Mouse (Mus musculus) forebrain, embryonic 11.5 days (tissue): ENCODE results near the gene Vmn1r152. TPM values are rescaled to one million over a fixed set of nuclear protein-coding genes. Genes with fewer than 3 reads are reported as not detected.
"Not testable (repeated sequence)": the region's sequence is repeated elsewhere in the genome, so short reads cannot be mapped to it uniquely, and the experiment has no call there.

Experiments used
- ATAC-seq: fragments of 200-750 bp; cut with Nextera tagmentation; replicated peaks from 2 replicates; pipeline ENCODE4 v1.8.0; 2017; ENCODE audit warnings: moderate TSS enrichment; ENCODE audit not compliant: low FRiP score
- DNase-seq: peaks from one replicate; pipeline ENCODE4 v3.0.0-alpha.2; 2017; ENCODE audit warnings: low spot score
- H3K27ac ChIP-seq: fragments of 300-500 bp; sonication (generic); 2 replicates; pipeline ENCODE4 v1.5.1; 2014; ENCODE audit warnings: low read depth, low read length
- H3K27me3 ChIP-seq: fragments of 300-500 bp; sonication (generic); 2 replicates; pipeline ENCODE4 v1.6.1; 2014; ENCODE audit warnings: mild to moderate bottlenecking, low read length, mixed read lengths; ENCODE audit not compliant: control insufficient read depth, insufficient read depth
- H3K36me3 ChIP-seq: fragments of 300-500 bp; sonication (generic); 2 replicates; pipeline ENCODE4 v1.6.1; 2014; ENCODE audit warnings: mild to moderate bottlenecking, low read length, moderate library complexity, mixed read lengths; ENCODE audit not compliant: control insufficient read depth, insufficient read depth
- H3K4me1 ChIP-seq: fragments of 300-500 bp; sonication (generic); replicated peaks from 2 replicates; pipeline ENCODE4 v1.6.1; 2014; ENCODE audit warnings: low read length, mixed read lengths; ENCODE audit not compliant: control insufficient read depth, insufficient read depth
- H3K4me2 ChIP-seq: fragments of 300-500 bp; sonication (generic); 2 replicates; pipeline ENCODE4 v1.6.1; 2014; ENCODE audit warnings: low read depth, mild to moderate bottlenecking, low read length, moderate library complexity, mixed read lengths; ENCODE audit not compliant: severe bottlenecking
- H3K4me3 ChIP-seq: fragments of 300-500 bp; sonication (generic); 2 replicates; pipeline ENCODE4 v1.5.1; 2014; ENCODE audit warnings: low read depth, low read length
- H3K9ac ChIP-seq: fragments of 300-500 bp; sonication (generic); 2 replicates; pipeline ENCODE4 v1.6.1; 2014; ENCODE audit warnings: low read length
- H3K9me3 ChIP-seq: fragments of 300-500 bp; sonication (generic); 2 replicates; pipeline ENCODE4 v1.6.1; 2016; ENCODE audit warnings: low read length, mixed read lengths; ENCODE audit not compliant: control insufficient read depth
- WGBS: fragments of 180-500 bp; shearing (Covaris S2); extraction: QIAGEN DNeasy Blood & Tissue Kit; methylation state at CpG from one replicate; pipeline ENCODE4 v1.1.7; 2014; 5-methylcytosine and 5-hydroxymethylcytosine counted together
- polyA plus RNA-seq: library from polyadenylated mRNA; unstranded; fragments of >200 nt; fragmentation: Nextera tagmentation; extraction: Ambion mirVana; gene quantifications from 2 replicates; pipeline ENCODE4 v1.2.1, GENCODE M21; 2014

Gene Vmn1r152
- polyA plus RNA-seq: not detected in 2 replicates

GRCm38 (mm10) chr7:22522667-22523066 lies at the start of gene Vmn1r152:
Gene Vmn1r152 (plus strand): TSS chr7:22522967.
- H3K27ac ChIP-seq, H3K4me1 ChIP-seq, H3K27me3 ChIP-seq, H3K9ac ChIP-seq, H3K4me2 ChIP-seq, H3K9me3 ChIP-seq, ATAC-seq, H3K4me3 ChIP-seq, DNase-seq, H3K36me3 ChIP-seq: not testable (repeated sequence)
- no CpG with 5 or more reads among the region's 3 CpGs for WGBS

DNA sequence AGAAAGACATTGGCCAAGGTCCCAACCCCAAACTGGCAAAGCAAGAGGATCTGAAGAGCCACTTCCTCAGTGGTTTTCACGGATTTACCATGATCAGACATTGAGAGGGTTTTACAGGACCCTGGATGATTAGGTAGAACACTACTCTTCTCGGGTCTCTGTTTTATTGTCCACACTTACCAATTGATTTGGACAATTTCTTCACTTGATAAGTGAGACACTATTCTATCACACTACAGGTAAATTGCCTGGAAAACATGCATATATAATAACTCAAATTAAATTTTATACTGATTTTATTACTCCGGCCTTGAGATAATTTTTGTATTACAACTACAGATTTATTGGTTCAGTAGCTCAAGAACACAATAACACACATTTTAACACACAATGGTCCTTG lies 23.2 kb upstream of the Vmn1r152 start, which contains the start of gene Vmn1r151:
Gene Vmn1r151 (minus strand): TSS at position 101 of the 400 bp plus-strand sequence.
- H3K4me2 ChIP-seq, ATAC-seq, H3K36me3 ChIP-seq, H3K9ac ChIP-seq, DNase-seq, H3K4me1 ChIP-seq, H3K27me3 ChIP-seq, H3K27ac ChIP-seq, H3K4me3 ChIP-seq, H3K9me3 ChIP-seq: not testable (repeated sequence)
- WGBS: 24% methylated on average over 1 of the region's 3 CpGs

- H3K4me3 ChIP-seq, H3K27me3 ChIP-seq, H3K9me3 ChIP-seq, ATAC-seq, H3K27ac ChIP-seq, H3K36me3 ChIP-seq, H3K9ac ChIP-seq, DNase-seq, H3K4me1 ChIP-seq, H3K4me2 ChIP-seq: not testable (repeated sequence)
- no CpG with 5 or more reads among the region's 1 CpGs for WGBS
Observed at GRCm38 (mm10) chr7:22534787-22535186, 12.0 kb downstream of the Vmn1r152 start, which contains the start of gene Gm8677. Gene Gm8677 (minus strand): TSS chr7:22534887.

GRCm38 (mm10) chr7:22565243-22565642 lies 42.5 kb downstream of the Vmn1r152 start, which contains the start of gene Gm4201:
Gene Gm4201 (minus strand): TSS chr7:22565343.
- H3K27me3 ChIP-seq, ATAC-seq, H3K4me2 ChIP-seq, H3K27ac ChIP-seq, H3K4me1 ChIP-seq, H3K9me3 ChIP-seq, H3K9ac ChIP-seq, H3K36me3 ChIP-seq, DNase-seq, H3K4me3 ChIP-seq: not testable (repeated sequence)
- no CpG with 5 or more reads among the region's 3 CpGs for WGBS

Other genes with a start within 250 kb of the Vmn1r152 start
- gene Gm4187, start 193.2 kb upstream of the Vmn1r152 start, polyA plus RNA-seq: not detected in 2 replicates
- gene Gm8660, start 151.9 kb upstream of the Vmn1r152 start, polyA plus RNA-seq: not detected in 2 replicates
- not detected in 2 replicates for gene Vmn1r148, start 109.4 kb upstream of the Vmn1r152 start, polyA plus RNA-seq
- gene Vmn1r149, start 84.7 kb upstream of the Vmn1r152 start, polyA plus RNA-seq: not detected in 2 replicates
- not detected in 2 replicates for gene Gm10665, start 58.9 kb upstream of the Vmn1r152 start, polyA plus RNA-seq
- gene Vmn1r151, start 23.3 kb upstream of the Vmn1r152 start, polyA plus RNA-seq: not detected in 2 replicates
- gene Gm8677, start 11.9 kb downstream of the Vmn1r152 start, polyA plus RNA-seq: not detected in 2 replicates
- not detected in 2 replicates for gene Gm4201, start 42.4 kb downstream of the Vmn1r152 start, polyA plus RNA-seq
- gene Gm4565, start 65.2 kb downstream of the Vmn1r152 start, polyA plus RNA-seq: not detected in 2 replicates
- not detected in 2 replicates for gene Vmn1r155, start 135.1 kb downstream of the Vmn1r152 start, polyA plus RNA-seq
- not detected in 2 replicates for gene Gm8693, start 169.3 kb downstream of the Vmn1r152 start, polyA plus RNA-seq
- gene Gm4567, start 196.7 kb downstream of the Vmn1r152 start, polyA plus RNA-seq: not detected in 2 replicates
- gene Vmn1r157, start 238.7 kb downstream of the Vmn1r152 start, polyA plus RNA-seq: not detected in 2 replicates